Mouse (Mus musculus) heart, adult 2 months (tissue): Measurements from ENCODE around the gene Map4k5. TPM values are rescaled to one million over a fixed set of nuclear protein-coding genes. Genes with fewer than 3 reads are reported as not detected.

Source experiments
- DNase-seq, 2 experiments: peaks; one replicate each; pipeline ENCODE4 v3.0.0; 2021
- H3K27ac ChIP-seq: fragments of 200-600 bp; 2 replicates; pipeline ENCODE4 v1.8.1; 2022
- H3K27me3 ChIP-seq: fragments of 200-500 bp; 2 replicates; pipeline ENCODE4 v1.6.1; 2012; ENCODE audit warnings: mild to moderate bottlenecking, low read length, inconsistent platforms, mixed read lengths; ENCODE audit not compliant: control insufficient read depth, insufficient read depth
- H3K36me3 ChIP-seq: fragments of 200-500 bp; 2 replicates; pipeline ENCODE4 v1.6.1; 2012; ENCODE audit warnings: low read length, inconsistent platforms; ENCODE audit not compliant: control insufficient read depth, insufficient read depth
- H3K4me1 ChIP-seq: fragments of 200-500 bp; 2 replicates; pipeline ENCODE4 v1.6.1; 2011; ENCODE audit warnings: low read length; ENCODE audit not compliant: control insufficient read depth, insufficient read depth
- H3K4me3 ChIP-seq: fragments of 200-600 bp; 2 replicates; pipeline ENCODE4 v1.8.1; 2022
- H3K79me2 ChIP-seq: fragments of 200-500 bp; replicated peaks from 2 replicates; pipeline ENCODE4 v1.6.1; 2012; ENCODE audit warnings: mild to moderate bottlenecking, inconsistent platforms, low read length, moderate library complexity, mixed read lengths; ENCODE audit not compliant: control insufficient read depth, insufficient read depth
- H3K9ac ChIP-seq: fragments of 200-500 bp; 2 replicates; pipeline ENCODE4 v1.6.1; 2012; ENCODE audit warnings: low read depth, mild to moderate bottlenecking, control low read depth, inconsistent platforms, low read length, mixed read lengths
- CTCF ChIP-seq: fragments of 200-600 bp; IDR thresholded peaks from 2 replicates; pipeline ENCODE4 v1.8.1; 2022; ENCODE audit warnings: antibody characterized with exemption, mild to moderate bottlenecking, moderate library complexity
- EP300 ChIP-seq: fragments of 200-500 bp; IDR thresholded peaks from 2 replicates; pipeline ENCODE4 v1.6.1; 2011; ENCODE audit warnings: low read depth, low read length, control low read depth; ENCODE audit not compliant: insufficient read depth
- POLR2A ChIP-seq: fragments of 200-500 bp; IDR thresholded peaks from 2 replicates; pipeline ENCODE4 v1.6.1; 2011; ENCODE audit warnings: mild to moderate bottlenecking, low read depth, low read length, control low read depth; ENCODE audit not compliant: insufficient read depth
- WGBS: fragments of 180-500 bp; shearing (Covaris S2); methylation state at CpG from one replicate; pipeline ENCODE4 v1.1.7; 2018; 5-methylcytosine and 5-hydroxymethylcytosine counted together
- intact Hi-C: fragments of 180-260 bp; cut with DNase I; formaldehyde crosslinking; loops from one replicate; pipeline ENCODE4 v1.15.1; 2025
- polyA plus RNA-seq: library from polyadenylated mRNA; depleted of rRNA; stranded (reverse); fragments of >200 nt; gene quantifications from 2 replicates; pipeline ENCODE4 v1.2.3, GENCODE M21; 2012
- total RNA-seq, 2 experiments: library from RNA; stranded (reverse); gene quantifications; 2 replicates each; pipeline ENCODE4 v1.2.3; 2021

Map4k5 gene
- total and polyA plus RNA-seq, 3 experiments, result 5.6 to 21.7 (median 20.0) TPM

- no peak overlapping the region for H3K9ac ChIP-seq
- H3K79me2 ChIP-seq, result no peaks in the 10 kb centered on the region
- H3K4me3 ChIP-seq, result no peak overlapping the region
- no peaks in the 10 kb centered on the region for H3K27me3 ChIP-seq
- TF ChIP-seq POLR2A (no peak), CTCF (no peak), EP300 (no peak)
- no peaks in the 10 kb centered on the region for H3K36me3 ChIP-seq
- no peak for DNase-seq
- 85% methylated on average over 7 of the region's 7 CpGs for WGBS
- intact Hi-C loops, result no loop called here
- H3K27ac ChIP-seq, result no peak overlapping the region
- H3K4me1 ChIP-seq, result peaks cover 2% of the 10 kb centered on the region
These were observed 18.9 kb upstream of the Map4k5 start for GRCm38 (mm10) chr12:69911906-69912305.

DNA sequence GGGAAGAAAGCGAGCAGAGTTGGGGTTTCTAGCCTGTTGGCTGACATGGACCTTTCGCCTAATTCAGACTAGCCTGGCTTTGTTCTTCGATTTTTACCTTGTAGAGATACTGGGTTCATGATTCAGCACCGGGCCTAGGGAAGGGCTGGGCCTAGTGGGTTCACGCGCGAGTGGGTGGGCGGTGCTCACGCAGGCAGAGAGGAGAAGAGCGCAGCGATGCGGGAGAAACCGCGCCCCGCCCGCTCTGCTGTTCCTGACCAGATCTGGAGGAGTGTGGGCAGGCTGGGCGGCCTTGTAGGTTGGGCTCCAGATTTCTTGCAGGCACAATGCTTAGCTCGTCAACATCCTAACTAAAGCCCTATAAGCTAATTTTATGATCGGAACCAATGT lies 15.5 kb upstream of the Map4k5 start:
- H3K27me3 ChIP-seq, result no peaks in the 10 kb centered on the region
- no peak overlapping the region for H3K4me3 ChIP-seq
- WGBS, result 71% methylated on average over 19 of the region's 19 CpGs
- no peak for DNase-seq
- H3K79me2 ChIP-seq, result no peaks in the 10 kb centered on the region; the same call in 1 of the 2 replicates
- H3K27ac ChIP-seq, result no peak overlapping the region
- TF ChIP-seq EP300 (no peak), POLR2A (no peak), CTCF (no peak)
- peaks cover 2% of the 10 kb centered on the region for H3K4me1 ChIP-seq
- no peak overlapping the region for H3K9ac ChIP-seq
- H3K36me3 ChIP-seq, result no peaks in the 10 kb centered on the region
- intact Hi-C loops, result no loop called here

DNA sequence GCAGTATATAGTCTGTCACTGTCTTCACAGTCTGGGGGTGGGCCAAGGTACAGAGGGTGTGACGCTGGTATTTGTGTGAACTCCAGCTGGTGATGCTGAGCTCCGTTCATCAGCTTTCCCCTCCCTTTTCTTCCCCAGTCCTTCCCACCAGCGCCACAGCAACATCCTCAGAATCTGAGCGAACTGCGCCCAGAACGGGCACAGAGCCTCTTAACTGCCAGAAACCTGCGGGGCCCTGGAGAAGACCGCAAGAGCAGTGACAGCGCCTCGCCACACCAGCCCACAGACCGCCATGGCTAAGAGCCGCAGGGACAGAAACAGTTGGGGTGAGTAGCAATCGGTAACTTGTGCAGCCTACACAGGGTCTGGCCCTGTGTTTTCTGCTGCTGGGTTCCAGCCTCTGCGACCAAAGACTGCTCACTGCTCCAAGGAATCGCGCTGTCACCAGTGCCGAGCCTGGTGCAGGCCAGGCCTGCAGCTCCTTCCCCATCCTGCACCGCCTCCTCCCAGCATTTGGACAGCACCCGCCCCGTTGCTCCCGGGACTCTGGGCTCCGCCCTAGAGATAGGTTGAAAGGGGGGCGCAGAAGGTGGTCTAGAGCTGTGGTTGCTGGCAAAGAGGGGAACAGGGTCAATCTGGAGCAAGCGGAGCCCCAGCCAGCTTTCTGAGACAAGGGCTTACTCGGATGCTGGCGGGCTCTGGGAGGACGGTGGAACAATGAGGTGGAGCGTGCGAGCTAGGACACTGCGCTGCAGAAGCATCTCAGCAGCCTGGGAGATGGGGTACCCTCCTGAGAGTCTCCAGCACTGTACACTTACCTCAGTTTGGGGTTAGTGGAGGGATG lies 14.9 kb upstream of the Map4k5 start:
- intact Hi-C loops, result no loop called here
- Histone ChIP-seq H3K4me3 (no peak overlapping the region), H3K79me2 (no peaks in the 10 kb centered on the region; the same call in 1 of the 2 replicates), H3K4me1 (peaks cover 2% of the 10 kb centered on the region), H3K36me3 (no peaks in the 10 kb centered on the region), H3K27ac (no peak overlapping the region), H3K9ac (no peak overlapping the region), H3K27me3 (no peaks in the 10 kb centered on the region)
- no peak for TF ChIP-seq CTCF
- no peak for TF ChIP-seq EP300
- no peak for TF ChIP-seq POLR2A
- WGBS, result 44% methylated on average over 30 of the region's 30 CpGs
- peak in 1 of 2 experiments; percentile 33 for DNase-seq

DNA sequence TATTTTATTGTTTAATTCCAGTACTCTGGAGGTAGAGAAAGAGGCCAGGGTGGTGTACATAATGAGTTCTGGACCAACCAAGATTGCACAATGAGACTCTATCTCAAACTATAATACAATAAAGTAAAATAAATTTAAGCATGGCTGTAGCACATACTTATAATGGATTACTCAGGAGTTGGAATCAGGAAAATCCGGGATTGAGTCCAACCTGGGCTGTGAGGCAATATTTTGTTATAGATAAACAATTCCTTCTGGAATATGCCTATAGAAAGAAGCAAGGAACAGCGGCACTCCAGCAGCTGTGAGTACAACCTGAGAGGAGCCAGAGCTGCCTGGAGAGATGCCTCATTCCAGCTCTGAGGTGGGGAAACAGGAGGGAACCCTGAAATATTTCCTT lies 12.0 kb upstream of the Map4k5 start:
- intact Hi-C loops, result no loop called here
- no peak overlapping the region for H3K4me3 ChIP-seq
- H3K79me2 ChIP-seq, result no peaks in the 10 kb centered on the region; the same call in 1 of the 2 replicates
- H3K36me3 ChIP-seq, result no peaks in the 10 kb centered on the region
- 26% methylated on average over 2 of the region's 2 CpGs for WGBS
- no peaks in the 10 kb centered on the region for H3K27me3 ChIP-seq
- H3K4me1 ChIP-seq, result no peaks in the 10 kb centered on the region
- DNase-seq, result no peak
- TF ChIP-seq EP300, result no peak
- TF ChIP-seq POLR2A, result no peak
- no peak for TF ChIP-seq CTCF
- no peak overlapping the region for H3K27ac ChIP-seq
- no peak overlapping the region for H3K9ac ChIP-seq

- Histone ChIP-seq H3K27me3 (no peaks in the 10 kb centered on the region), H3K36me3 (no peaks in the 10 kb centered on the region), H3K9ac (no peak overlapping the region), H3K27ac (no peak overlapping the region), H3K4me3 (no peak overlapping the region), H3K4me1 (peaks cover 3% of the 10 kb centered on the region), H3K79me2 (no peaks in the 10 kb centered on the region)
- no peak for DNase-seq
- intact Hi-C loops, result loop anchor here (10.0 kb wide), 1 partner anchor 533 kb away; no protein-coding TSS in a partner anchor
- 28% methylated on average over 4 of the region's 4 CpGs for WGBS
- TF ChIP-seq CTCF, result no peak
- no peak for TF ChIP-seq POLR2A
- TF ChIP-seq EP300, result no peak
These were observed 5.1 kb upstream of the Map4k5 start for GRCm38 (mm10) chr12:69898119-69898518.

DNA sequence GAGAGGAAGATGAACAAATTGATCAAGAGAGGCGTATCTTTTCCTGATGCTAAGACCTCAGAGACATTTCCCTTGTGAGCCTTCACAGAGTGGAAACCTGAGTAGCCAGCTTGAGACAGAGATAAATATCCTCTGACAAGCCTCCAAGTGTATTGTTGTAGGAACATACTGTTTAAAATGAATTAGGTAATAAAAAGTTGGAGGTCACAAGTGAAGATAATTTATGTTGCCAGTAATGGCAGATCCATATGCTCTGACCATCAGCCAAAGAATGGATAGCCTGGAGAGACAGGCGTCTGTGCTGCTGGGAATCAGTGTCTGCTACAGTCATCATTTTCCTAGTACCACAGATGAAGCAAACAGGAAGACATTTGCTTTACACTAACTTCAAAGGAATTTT lies 2.0 kb upstream of the Map4k5 start:
- intact Hi-C loops, result loop anchor here (10.0 kb wide), 1 partner anchor 530 kb away; no protein-coding TSS in a partner anchor
- H3K27me3 ChIP-seq, result no peaks in the 10 kb centered on the region
- WGBS, result 41% methylated on average over 2 of the region's 2 CpGs
- DNase-seq, result no peak
- no peaks in the 10 kb centered on the region for H3K79me2 ChIP-seq
- H3K4me1 ChIP-seq, result peaks cover 9% of the 10 kb centered on the region
- peaks cover 4% of the 10 kb centered on the region for H3K36me3 ChIP-seq
- no peak overlapping the region for H3K9ac ChIP-seq
- TF ChIP-seq POLR2A (no peak), EP300 (no peak), CTCF (no peak)
- no peak overlapping the region for H3K4me3 ChIP-seq
- H3K27ac ChIP-seq, result peak overlapping the region; percentile 66
